Mouse (Mus musculus) lung, postnatal 0 days (tissue): ENCODE results near the gene Abtb1.

ENCODE experiments used
- CTCF ChIP-seq: IDR thresholded peaks from 2 replicates; pipeline ENCODE4 v1.5.1; 2016; ENCODE audit warnings: antibody characterized with exemption, mild to moderate bottlenecking
- EP300 ChIP-seq: IDR thresholded peaks from 2 replicates; pipeline ENCODE4 v1.6.1; 2016; ENCODE audit warnings: antibody characterized with exemption, mild to moderate bottlenecking, control low read depth

DNA sequence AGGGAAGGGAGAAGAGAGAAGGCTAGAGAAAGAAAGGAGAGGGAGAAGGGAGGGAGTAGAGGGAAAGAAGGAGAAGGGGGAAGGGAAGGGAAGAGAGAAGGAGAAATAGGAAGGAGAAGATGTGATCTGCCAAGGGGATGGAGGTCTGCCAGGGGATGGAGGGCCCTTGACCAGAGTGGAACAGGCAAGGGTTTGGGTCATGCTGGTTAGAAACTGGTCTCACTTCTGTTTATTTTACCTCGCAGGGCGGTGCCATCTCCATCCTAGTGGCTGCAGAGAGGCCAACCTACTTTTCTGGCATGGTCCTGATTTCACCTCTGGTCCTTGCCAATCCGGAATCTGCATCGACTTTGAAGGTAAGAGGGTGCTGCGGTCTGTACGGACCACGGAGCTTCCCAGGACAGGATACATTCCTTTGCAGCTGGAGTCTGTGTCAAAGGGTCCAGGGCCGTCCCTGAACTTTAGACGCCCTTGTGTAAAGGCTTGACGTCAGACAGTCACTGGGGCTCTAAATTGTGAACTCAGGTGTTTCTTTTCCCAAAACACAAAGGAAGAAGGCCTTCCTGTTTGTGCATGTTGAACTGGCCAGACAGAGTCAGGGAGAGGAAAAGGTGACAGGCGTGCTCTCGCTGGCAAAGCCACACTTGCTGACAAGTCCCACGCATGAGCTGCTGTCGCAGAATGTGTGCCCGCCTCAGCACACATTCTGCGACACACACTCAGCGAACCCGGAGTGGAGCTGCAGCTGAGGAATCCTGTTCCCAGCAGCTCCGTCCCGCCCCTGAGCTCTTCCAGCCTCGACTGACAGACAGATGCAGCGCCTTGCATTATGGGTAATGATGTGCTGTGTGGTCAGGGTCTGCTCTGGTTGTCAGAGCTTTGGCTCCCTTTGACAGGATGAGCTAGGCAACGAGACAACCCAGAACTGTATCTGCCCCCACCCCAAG lies 32.4 kb downstream of the Abtb1 start:
- TF ChIP-seq CTCF: no peak
- TF ChIP-seq EP300: no peak
